Mouse (Mus musculus): Measurements from ENCODE around the gene Gje1. TPM values are rescaled to one million over a fixed set of nuclear protein-coding genes. Genes with fewer than 3 reads are reported as not detected.

Gje1 gene
- polyA plus RNA-seq, 1 experiment from 2014 or later = not detected

DNA sequence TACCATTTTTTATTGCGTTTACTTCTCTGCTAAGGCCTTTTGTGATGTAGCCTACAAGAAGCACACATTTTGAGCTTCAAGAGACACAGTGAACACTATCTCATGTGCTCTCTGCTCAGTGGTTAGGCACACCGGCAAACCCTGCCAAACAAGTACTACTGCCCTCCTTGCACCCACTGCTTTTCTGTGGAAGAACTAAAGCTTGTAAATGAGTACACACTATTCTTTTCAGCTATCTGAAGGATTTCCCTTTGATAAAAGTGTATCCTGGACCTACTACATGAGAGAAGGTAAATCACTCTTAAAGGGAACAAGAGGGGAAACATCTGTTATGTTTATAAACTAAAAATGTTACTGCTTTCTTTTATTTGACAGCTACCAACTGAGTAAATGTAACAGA, 51.9 kb downstream of the Gje1 start:
- Histone ChIP-seq H3K9me3 (no peaks in the 10 kb centered on the region), H3K4me1 (replicated peaks) (no peaks in the 10 kb centered on the region), H3K4me2 (no peak overlapping the region), H3K4me3 (no peak overlapping the region), H3K9ac (no peak overlapping the region), H3K27ac (replicated peaks) (no peak overlapping the region), H3K36me3 (peaks cover 26% of the 10 kb centered on the region), H3K27me3 (no peaks in the 10 kb centered on the region)
- no peak for ATAC-seq (ENCODE audit: low FRiP score, low read depth)
- WGBS = 97% methylated on average over 2 of the region's 2 CpGs

Other genes starting within 250 kb of the Gje1 start
- 1.9 and 2.1 TPM in 2 replicates for gene Adgrg6, start 172.6 kb downstream of the Gje1 start, polyA plus RNA-seq (2015; fragmentation: Nextera tagmentation; extraction: Ambion mirVana)
- 182 and 190 TPM in 2 replicates for gene Vta1, start 12.7 kb downstream of the Gje1 start, polyA plus RNA-seq (2015; fragmentation: Nextera tagmentation; extraction: Ambion mirVana)
- 2.9 and 3.2 TPM in 2 replicates for gene Nmbr, start 12.6 kb downstream of the Gje1 start, polyA plus RNA-seq (2015; fragmentation: Nextera tagmentation; extraction: Ambion mirVana)